Mouse (Mus musculus) T-cell, adult 2 months (primary cell): ENCODE results near the gene Cyp4a30b.
"Not testable (repeated sequence)": the region's sequence is repeated elsewhere in the genome, so short reads cannot be mapped to it uniquely, and the experiment has no call there.

ENCODE experiments used
- DNase-seq: peaks from one replicate; pipeline ENCODE4 v3.0.0; 2022; ENCODE audit warnings: low spot score

Gene Cyp4a30b

GRCm38 (mm10) chr4:115452304-115452703 is at the start of gene Cyp4a30b:
Gene Cyp4a30b (plus strand): TSS chr4:115452604.
- no peak for DNase-seq

GRCm38 (mm10) chr4:115411324-115411723 is 41.1 kb upstream of the Cyp4a30b start, which contains the start of gene Cyp4a12b:
Gene Cyp4a12b (plus strand): TSS chr4:115411624.
- not testable (repeated sequence) for DNase-seq

DNA sequence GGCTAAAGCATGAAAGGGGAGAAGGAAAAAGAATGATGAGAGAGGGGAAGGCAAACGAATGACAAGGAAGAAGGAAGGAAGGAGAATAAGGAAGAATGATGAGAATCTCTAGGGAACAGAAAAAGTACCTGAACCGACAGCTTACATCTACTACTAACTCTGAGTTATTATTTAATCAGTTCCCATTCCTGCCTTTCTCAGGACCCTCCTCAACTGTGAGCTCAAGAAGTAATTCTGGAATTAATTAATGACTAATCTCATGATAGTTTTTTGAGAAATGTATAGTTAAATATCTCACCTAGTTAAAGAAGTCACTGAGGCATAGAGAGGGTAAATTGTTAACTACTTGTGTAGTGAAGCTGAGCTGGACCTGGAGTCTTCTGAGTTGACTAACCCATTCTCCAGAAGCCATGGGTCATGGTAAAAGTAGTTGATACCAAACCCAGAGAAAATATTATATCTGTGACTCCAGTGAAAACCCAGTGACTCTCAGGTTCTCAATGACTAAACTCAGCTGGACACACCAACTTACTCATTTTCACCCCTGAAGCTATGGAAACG is 1.7 kb upstream of the Cyp4a30b start:
- no peak for DNase-seq

GRCm38 (mm10) chr4:115473585-115473984 is 21.2 kb downstream of the Cyp4a30b start:
- DNase-seq, result not testable (repeated sequence)

GRCm38 (mm10) chr4:115476051-115476450 is 23.6 kb downstream of the Cyp4a30b start:
- not testable (repeated sequence) for DNase-seq

- DNase-seq, result no peak
These were observed 28.7 kb downstream of the Cyp4a30b start for GRCm38 (mm10) chr4:115481006-115481652.

- no peak for DNase-seq
These were observed 43.6 kb downstream of the Cyp4a30b start, which contains the start of gene Cyp4a14 for GRCm38 (mm10) chr4:115496001-115496400. Gene Cyp4a14 (minus strand): TSS chr4:115496142.

DNA sequence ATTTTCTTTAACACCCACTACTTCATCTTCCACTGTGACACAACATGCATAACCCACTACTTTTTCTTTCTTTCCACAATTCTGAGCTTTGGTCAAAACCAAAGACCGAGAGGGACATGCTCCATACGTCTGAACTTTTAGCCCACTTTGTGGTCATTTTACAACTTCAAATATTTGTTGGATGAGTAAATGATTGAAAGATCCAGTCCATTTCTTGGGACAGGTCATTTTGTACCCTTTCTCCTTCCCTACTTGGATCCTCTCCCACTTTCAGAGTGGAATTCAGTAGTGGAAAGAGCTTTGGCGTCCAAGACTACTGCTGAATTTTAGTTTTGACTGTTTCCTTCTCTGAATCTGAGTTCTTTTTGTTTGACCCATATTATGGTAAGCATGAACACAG is 45.1 kb downstream of the Cyp4a30b start:
- no peak for DNase-seq

DNA sequence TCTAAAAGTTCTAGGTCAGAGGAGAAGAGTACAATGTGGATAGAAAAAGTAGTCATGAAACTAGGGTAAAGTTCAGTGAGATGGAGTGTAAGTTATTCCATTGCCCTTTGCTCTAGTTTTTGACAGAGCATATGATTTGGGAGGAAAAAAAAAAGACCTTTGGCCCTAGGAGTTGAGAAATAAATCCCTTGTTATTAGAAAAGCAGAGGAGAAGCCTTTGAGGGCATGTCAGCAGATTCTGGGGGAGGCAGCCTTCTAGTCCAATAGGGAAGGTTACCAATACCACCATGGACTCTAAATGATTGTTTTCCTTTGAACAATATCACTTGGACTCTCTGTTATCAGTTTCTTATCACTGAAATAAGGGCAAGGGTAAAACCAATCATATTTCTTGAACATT is 61.6 kb downstream of the Cyp4a30b start:
- DNase-seq, result not testable (repeated sequence)

DNA sequence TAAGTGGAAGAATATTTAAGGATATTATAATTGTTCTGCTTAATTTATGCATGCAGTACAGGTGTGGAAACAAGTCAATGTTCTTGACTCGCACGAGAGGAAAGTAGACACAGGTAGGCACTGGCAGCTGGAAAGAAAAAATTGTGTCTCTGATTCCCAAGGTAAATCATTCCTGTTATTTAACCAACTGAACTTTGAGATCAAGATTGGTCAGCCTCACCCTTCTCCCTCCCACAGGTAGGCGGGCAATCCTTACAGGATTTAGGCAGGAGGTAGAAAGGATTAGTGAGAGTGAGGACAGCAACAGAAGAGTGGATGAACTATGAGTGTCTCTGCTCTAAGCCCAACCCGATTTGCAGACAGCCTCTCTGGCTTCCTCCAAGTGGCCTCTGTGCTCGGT is 65.6 kb downstream of the Cyp4a30b start, which contains the start of gene Cyp4a10:
Gene Cyp4a10, plus strand, starts transcription at position 265 of the 400 bp plus-strand sequence.
- not testable (repeated sequence) for DNase-seq

- no peak for DNase-seq
These were observed 67.0 kb downstream of the Cyp4a30b start for GRCm38 (mm10) chr4:115519444-115519843.
